In the genomic region with DNA sequence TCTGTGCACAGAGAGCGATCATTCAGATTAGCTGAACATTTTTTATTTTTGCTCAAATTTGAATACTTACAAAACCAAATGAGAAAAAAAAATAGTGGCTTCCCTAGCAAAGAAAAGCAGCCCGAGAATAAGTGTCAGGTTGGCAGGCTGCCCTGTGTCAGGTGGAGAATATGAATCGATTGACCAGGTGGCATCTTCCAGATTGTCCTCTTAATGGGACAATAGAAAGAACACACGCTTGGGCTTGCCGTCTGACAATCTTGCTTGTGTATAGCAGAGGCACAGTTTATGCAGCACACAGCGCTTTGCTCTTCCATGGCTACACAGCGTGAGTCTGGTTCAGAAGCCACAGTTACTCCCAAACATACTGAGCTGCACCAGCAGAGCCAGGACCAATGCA, we compare ENCODE assay signal across 24 mouse cellular contexts. TPM values are rescaled to one million over a fixed set of nuclear protein-coding genes. Genes with fewer than 3 reads are reported as not detected.
A peak's percentile ranks its signal among the peaks of the same experiment; 100 is the strongest.
DNase-seq lines count a peak whose midpoint lies in the region; ATAC-seq and TF ChIP-seq lines count a peak whose summit lies in the region.
"Had no signal": no experiment of that assay in that cellular context is flagged by ENCODE, and none has a peak within 500 bp of the region (broad histone marks: within the 10 kb centered on the region; RNA-seq: fewer than 3 reads in every experiment).

No protein-coding gene starts in this region.

- H3K27ac ChIP-seq in liver, embryonic 12.5 days: peak overlapping the region; percentile 83; the same call in 1 of the 2 replicates
- no peak overlapping the region for H3K27ac ChIP-seq in liver, postnatal 0 days (ENCODE audit: low read depth)
- H3K27ac ChIP-seq: gastrocnemius, adult 2 months; heart, embryonic 15.5 days; hindbrain, embryonic 15.5 days; limb, embryonic 15.5 days; midbrain, embryonic 15.5 days had no signal

- no peaks in the 10 kb centered on the region for H3K9me3 ChIP-seq in liver, embryonic 12.5 days (replicated peaks)
- no peaks in the 10 kb centered on the region for H3K9me3 ChIP-seq in liver, postnatal 0 days (ENCODE audit: low read length)
- H3K9me3 ChIP-seq: heart, embryonic 15.5 days; hindbrain, embryonic 15.5 days; limb, embryonic 15.5 days; midbrain, embryonic 15.5 days had no signal

- no peak overlapping the region for H3K9ac ChIP-seq in liver, embryonic 12.5 days
- H3K9ac ChIP-seq in liver, postnatal 0 days (replicated peaks): no peak overlapping the region
- H3K9ac ChIP-seq: heart, embryonic 15.5 days; hindbrain, embryonic 15.5 days; limb, embryonic 15.5 days; midbrain, embryonic 15.5 days had no signal

- peaks cover 30% of the 10 kb centered on the region for H3K4me1 ChIP-seq in liver, embryonic 12.5 days
- H3K4me1 ChIP-seq in liver, postnatal 0 days (ENCODE audit: insufficient read depth): peaks cover 11% of the 10 kb centered on the region; the same call in 1 of the 2 replicates
- H3K4me1 ChIP-seq: heart, embryonic 15.5 days had no signal

- peak; percentile 40 to 53 for DNase-seq in cerebellum, postnatal 10 days
- DNase-seq in frontal cortex, postnatal 14 days (ENCODE audit: low spot score in 2 of 2): no peak
- no peak for DNase-seq in liver, postnatal 0 days
- DNase-seq in right cerebral cortex, postnatal 4 days: peak; percentile 22
- no peak for DNase-seq in right cerebral cortex, adult 2 months (ENCODE audit: low spot score in 2 of 2)
- DNase-seq: cerebellum, adult 8-10 months; gastrocnemius, adult 2 months; heart, postnatal 36 days; kidney, adult 9 months; kidney, postnatal 14 days; layer of hippocampus, postnatal 36 days; lung, postnatal 4 days; right cerebral cortex, postnatal 14 days; spleen, adult 18-20 months had no signal

- ATAC-seq in cerebellum, adult (ENCODE audit: insufficient number of reproducible peaks, low FRiP score, low TSS enrichment): no peak
- peak; percentile 57 for ATAC-seq in frontal cortex, adult (ENCODE audit: low TSS enrichment)
- ATAC-seq in liver, embryonic 12.5 days: no peak
- no peak for ATAC-seq in liver, postnatal 0 days
- ATAC-seq: activated CD4-positive, CD25-positive, alpha-beta regulatory T cell, adult 4 months; intestine, embryonic 16.5 days; midbrain, embryonic 15.5 days had no signal

- no peak overlapping the region for H3K4me3 ChIP-seq in liver, embryonic 12.5 days
- H3K4me3 ChIP-seq in liver, postnatal 0 days (ENCODE audit: low read depth, low read length): no peak overlapping the region
- H3K4me3 ChIP-seq: gastrocnemius, adult 2 months; heart, embryonic 15.5 days; hindbrain, embryonic 15.5 days; limb, embryonic 15.5 days; midbrain, embryonic 15.5 days; myocyte had no signal

- H3K36me3 ChIP-seq in liver, embryonic 12.5 days: no peaks in the 10 kb centered on the region
- no peaks in the 10 kb centered on the region for H3K36me3 ChIP-seq in liver, postnatal 0 days (replicated peaks; ENCODE audit: insufficient read depth, low read length)
- H3K36me3 ChIP-seq: heart, embryonic 15.5 days; hindbrain, embryonic 15.5 days; limb, embryonic 15.5 days; midbrain, embryonic 15.5 days had no signal

- TF ChIP-seq CTCF in liver, postnatal 0 days (IDR thresholded peaks at IDR 0.05; ENCODE audit: low read depth): no peak

- H3K27me3 ChIP-seq in liver, embryonic 12.5 days (replicated peaks): no peaks in the 10 kb centered on the region
- H3K27me3 ChIP-seq in liver, postnatal 0 days (ENCODE audit: insufficient read depth, low read length): no peaks in the 10 kb centered on the region
- H3K27me3 ChIP-seq: heart, embryonic 15.5 days; hindbrain, embryonic 15.5 days; limb, embryonic 15.5 days; midbrain, embryonic 15.5 days had no signal

- no peak overlapping the region for H3K4me2 ChIP-seq in liver, embryonic 12.5 days
- no peak overlapping the region for H3K4me2 ChIP-seq in liver, postnatal 0 days (ENCODE audit: low read depth, low read length)
- H3K4me2 ChIP-seq: heart, embryonic 15.5 days; hindbrain, embryonic 15.5 days; limb, embryonic 15.5 days; midbrain, embryonic 15.5 days had no signal

- no peak for TF ChIP-seq EP300 in liver, postnatal 0 days (IDR thresholded peaks at IDR 0.05; ENCODE audit: low read depth)

- WGBS in liver, embryonic 12.5 days (ENCODE audit: insufficient replicate concordance): 84% methylated on average over 7 of the region's 7 CpGs
- WGBS in liver, postnatal 0 days (ENCODE audit: insufficient replicate concordance): 83% methylated on average over 7 of the region's 7 CpGs

RNA-seq across cellular contexts. Expression of a gene that starts 15.8 kb away (rescaled TPM):
- 3.4 and 5.3 TPM in 2 replicates for polyA plus RNA-seq in liver, embryonic 12.5 days (2016; fragmentation: Nextera tagmentation; extraction: Ambion mirVana)
- polyA plus RNA-seq in liver, postnatal 0 days (2015; fragmentation: Nextera tagmentation; extraction: Ambion mirVana): 5.5 and 5.6 TPM in 2 replicates

Comparison
In these comparisons a context has a peak if more than half of its experiments do, and no peak if none do; other contexts are left out.
1. DNase-seq: peak in cerebellum, postnatal 10 days (2 of 2) and right cerebral cortex, postnatal 4 days (single experiment); none in frontal cortex, postnatal 14 days (0 of 2), liver, postnatal 0 days (single experiment) and right cerebral cortex, adult 2 months (0 of 2).